Mouse (Mus musculus): ENCODE results near the gene Myo16.

- no peak for TF ChIP-seq GATA1 (IDR thresholded peaks at IDR 0.05; ENCODE audit: borderline replicate concordance, low read length)
- no peak for TF ChIP-seq FLI1 (IDR thresholded peaks at IDR 0.05; ENCODE audit: low read length)
These were observed 490.8 kb downstream of the Myo16 start for GRCm38 (mm10) chr8:10644481-10644880.

Measured in megakaryocyte, embryonic 14.5 days (primary cell).